Mouse (Mus musculus) kidney, adult 2 months (tissue): Measurements from ENCODE around the gene Capn1. TPM values are rescaled to one million over a fixed set of nuclear protein-coding genes. Genes with fewer than 3 reads are reported as not detected.
"Not testable (repeated sequence)": the region's sequence is repeated elsewhere in the genome, so short reads cannot be mapped to it uniquely, and the experiment has no call there.

Source experiments
- DNase-seq: peaks from one replicate; pipeline ENCODE4 v3.0.0; 2021
- H3K27ac ChIP-seq: fragments of 200-500 bp; 2 replicates; pipeline ENCODE4 v1.5.1; 2012; ENCODE audit warnings: low read depth, low read length, control low read depth, inconsistent platforms; ENCODE audit not compliant: insufficient read depth
- H3K27me3 ChIP-seq: fragments of 200-500 bp; replicated peaks from 2 replicates; pipeline ENCODE4 v1.6.1; 2012; ENCODE audit warnings: mild to moderate bottlenecking, moderate library complexity, low read length, inconsistent platforms; ENCODE audit not compliant: control insufficient read depth, insufficient read depth
- H3K36me3 ChIP-seq: fragments of 200-500 bp; 2 replicates; pipeline ENCODE4 v1.6.1; 2012; ENCODE audit warnings: mild to moderate bottlenecking, moderate library complexity, low read length, inconsistent platforms; ENCODE audit not compliant: control insufficient read depth, insufficient read depth
- H3K4me1 ChIP-seq: fragments of 200-500 bp; 2 replicates; pipeline ENCODE4 v1.6.1; 2011; ENCODE audit warnings: low read length; ENCODE audit not compliant: control insufficient read depth, insufficient read depth
- H3K4me3 ChIP-seq: fragments of 200-500 bp; 2 replicates; pipeline ENCODE4 v1.5.1; 2011; ENCODE audit warnings: mild to moderate bottlenecking, low read depth, low read length, control low read depth; ENCODE audit not compliant: insufficient read depth
- CTCF ChIP-seq: fragments of 200-500 bp; conservative IDR thresholded peaks from 2 replicates; pipeline ENCODE4 v1.5.1; 2011; ENCODE audit warnings: low read depth, mild to moderate bottlenecking, control low read depth, low read length, moderate library complexity, mixed read lengths; ENCODE audit not compliant: insufficient read depth, insufficient read length
- POLR2A ChIP-seq: fragments of 200-500 bp; IDR thresholded peaks from one replicate; pipeline ENCODE4 v1.6.1; 2011; ENCODE audit warnings: low read depth, low read length, control low read depth
- WGBS: fragments of 180-500 bp; shearing (Covaris S2); methylation state at CpG from one replicate; pipeline ENCODE4 v1.1.7; 2018; 5-methylcytosine and 5-hydroxymethylcytosine counted together
- polyA plus RNA-seq: library from polyadenylated mRNA; depleted of rRNA; stranded (reverse); fragments of >200 nt; gene quantifications from 2 replicates; pipeline ENCODE4 v1.2.3, GENCODE M21; 2012

Capn1 gene
- polyA plus RNA-seq, 1 experiment = 38.0 TPM

DNA sequence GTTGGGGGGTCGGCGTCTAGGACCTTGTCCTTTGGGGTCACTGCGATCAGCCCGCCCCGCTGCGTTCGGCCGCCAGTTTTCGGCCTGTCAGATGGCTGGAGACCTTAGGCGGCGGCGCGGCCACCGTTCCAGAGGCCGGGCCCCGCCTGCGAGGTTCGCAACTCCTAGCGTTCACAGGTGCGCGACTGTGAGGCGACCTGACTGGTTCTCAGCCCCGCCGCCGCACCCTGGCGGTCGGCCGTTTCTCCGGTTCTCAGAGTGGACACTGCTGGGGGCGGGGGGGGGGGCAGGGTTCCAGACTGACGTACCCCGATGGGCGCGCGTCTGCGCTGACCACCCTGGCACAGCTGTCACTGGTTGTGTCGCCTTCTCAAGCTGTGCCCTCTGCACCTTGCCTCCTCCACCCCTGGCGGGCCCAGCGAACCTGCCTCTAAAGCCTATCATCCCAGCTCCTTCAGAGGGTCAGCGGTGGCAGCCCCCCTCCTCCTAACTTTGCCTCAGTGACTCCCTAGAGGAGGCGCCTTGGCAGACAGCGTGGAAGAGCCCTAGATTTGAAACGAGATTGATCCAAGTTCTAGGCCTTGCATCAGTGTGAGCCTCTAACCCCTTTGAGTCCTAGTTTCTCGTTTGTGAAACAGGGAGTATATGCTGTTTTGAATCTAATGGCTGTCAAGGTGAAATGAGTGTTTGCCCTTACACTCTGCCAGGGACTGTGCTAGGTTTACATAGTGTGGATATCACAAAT is 31.6 kb upstream of the Capn1 start:
- WGBS = under 1% methylated on average over 44 of the region's 44 CpGs
- Histone ChIP-seq H3K36me3 (no peaks in the 10 kb centered on the region; the same call in none of the 2 replicates), H3K4me3 (peak overlapping the region; percentile 80), H3K27ac (peak overlapping the region; percentile 94), H3K4me1 (peaks cover 12% of the 10 kb centered on the region; the same call in 1 of the 2 replicates), H3K27me3 (no peaks in the 10 kb centered on the region)
- TF ChIP-seq CTCF = no peak
- TF ChIP-seq POLR2A = no peak
- DNase-seq = no peak

DNA sequence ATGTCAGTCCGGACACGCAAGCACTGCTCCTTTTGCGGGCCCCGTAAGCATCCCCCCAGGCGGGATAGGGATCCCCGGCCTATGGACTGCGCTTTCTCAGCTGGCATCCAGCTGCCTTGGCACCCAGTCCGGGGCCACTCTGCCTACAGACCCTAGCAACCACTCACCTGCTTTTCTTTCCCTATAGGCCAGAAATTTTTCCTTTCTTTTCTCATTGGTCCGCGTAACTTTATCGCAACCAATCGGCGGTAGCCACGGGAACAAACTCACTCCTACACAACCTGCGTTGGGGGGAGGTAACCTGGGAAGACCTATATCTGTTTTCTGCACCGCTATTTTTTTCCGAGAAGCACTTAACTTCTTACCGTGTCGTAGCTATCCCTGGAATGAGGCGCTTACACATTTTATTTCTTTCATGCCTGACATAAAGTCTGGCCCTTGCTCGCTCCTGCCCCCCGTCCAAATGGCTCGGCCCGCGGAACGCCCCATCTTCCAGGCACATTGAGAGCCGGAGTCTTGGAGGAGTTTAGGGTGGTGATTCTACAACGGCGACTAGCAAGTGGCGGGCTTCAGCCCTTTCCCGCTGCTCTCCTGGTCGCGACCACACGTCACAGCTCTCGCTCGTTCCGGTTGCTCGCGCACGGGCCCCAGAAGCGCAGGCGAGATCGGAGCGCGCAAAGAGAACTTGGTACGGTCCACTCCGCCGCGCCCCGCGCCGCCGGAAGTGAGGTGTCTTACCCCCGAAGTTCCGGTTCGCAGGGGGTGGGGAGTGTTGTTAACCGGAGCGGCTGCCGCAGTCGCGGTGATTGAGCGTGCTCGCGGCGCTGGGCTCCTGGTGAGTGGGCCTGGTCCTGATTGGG is 30.8 kb upstream of the Capn1 start, which contains the start of gene Syvn1:
Gene Syvn1 (plus strand): TSS at position 283 of the 860 bp plus-strand sequence.
- Histone ChIP-seq H3K36me3 (no peaks in the 10 kb centered on the region; the same call in 1 of the 2 replicates), H3K4me1 (peaks cover 12% of the 10 kb centered on the region; the same call in 1 of the 2 replicates), H3K27me3 (no peaks in the 10 kb centered on the region), H3K4me3 (peak within 1 kb of the TSS; percentile 80), H3K27ac (peak within 1 kb of the TSS; percentile 94)
- TF ChIP-seq POLR2A = peak; percentile 57
- TF ChIP-seq CTCF = no peak
- peak; percentile 98 for DNase-seq
- under 1% methylated on average over 65 of the region's 65 CpGs for WGBS

DNA sequence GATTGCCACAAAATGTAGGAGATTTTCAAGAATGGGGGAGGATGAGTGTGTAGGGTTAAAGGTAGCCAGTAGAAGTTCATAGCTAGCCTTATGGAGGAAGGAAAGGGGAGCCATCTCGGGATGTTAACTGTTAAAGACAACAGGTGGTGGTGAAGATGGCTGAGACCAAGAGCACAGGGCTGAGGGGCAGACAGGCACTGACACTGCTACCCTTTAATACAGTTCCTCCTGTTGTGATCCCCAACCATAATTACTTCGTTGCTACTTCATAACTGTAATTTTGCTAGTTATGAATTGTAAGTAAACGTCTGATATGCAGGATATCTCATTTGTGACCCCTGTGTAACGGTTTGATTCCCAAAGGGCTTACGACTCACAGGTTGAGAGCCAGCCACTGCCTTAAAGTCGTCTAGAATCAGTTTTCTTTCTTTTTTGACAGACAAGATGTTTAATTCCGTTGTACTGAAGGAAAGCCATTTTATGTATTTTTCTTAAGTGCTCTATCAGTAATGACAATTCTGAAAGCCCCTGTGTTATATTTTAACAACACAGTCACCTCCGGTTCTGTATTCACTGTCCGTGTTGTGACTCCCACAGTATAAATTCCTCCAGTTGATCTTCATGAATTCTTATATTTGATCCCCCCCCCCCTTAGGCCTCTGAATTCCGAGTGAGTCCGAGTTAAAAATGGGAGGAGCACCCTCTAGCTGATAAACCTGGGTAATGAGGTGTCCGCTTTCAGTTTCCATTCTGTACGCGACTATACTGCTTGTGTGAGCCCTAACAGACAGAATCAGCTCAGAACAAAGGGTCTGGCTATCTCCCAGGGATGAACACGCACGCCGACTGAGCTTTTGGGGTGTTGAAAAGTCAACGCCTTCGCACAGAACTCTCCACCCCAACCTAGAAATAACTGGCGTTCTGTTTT is 29.9 kb upstream of the Capn1 start:
- no peak for TF ChIP-seq CTCF

DNA sequence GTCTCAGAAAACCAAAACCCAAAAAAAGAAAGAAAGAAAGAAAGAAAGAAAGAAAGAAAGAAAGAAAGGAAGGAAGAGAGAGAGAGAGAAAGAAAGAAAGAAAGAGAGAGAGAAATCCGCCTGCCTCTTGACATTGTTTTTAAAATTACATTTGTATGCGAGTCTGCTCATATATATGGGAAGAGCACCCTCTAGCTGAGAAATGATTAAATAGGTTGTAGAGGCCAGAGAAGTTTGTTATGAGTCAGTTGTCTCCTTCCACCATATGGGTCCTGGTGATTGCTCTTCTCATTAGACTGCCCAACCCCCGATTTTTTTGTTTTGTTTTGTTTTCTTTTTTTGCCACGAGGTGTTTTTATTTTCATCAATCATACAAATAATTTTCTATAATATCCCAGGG is 28.4 kb upstream of the Capn1 start:
- WGBS = 42% methylated on average over 4 of the region's 4 CpGs
- H3K27ac ChIP-seq, H3K36me3 ChIP-seq, H3K4me3 ChIP-seq, H3K27me3 ChIP-seq, DNase-seq: not testable (repeated sequence)
- 0 out of 2 replicates have a peak, but pooled peaks have one; percentile 10 for TF ChIP-seq CTCF
- peaks cover 12% of the 10 kb centered on the region; the same call in 1 of the 2 replicates for H3K4me1 ChIP-seq

More for the DNA sequence above, 29.9 kb upstream of the Capn1 start:
- H3K27ac ChIP-seq = peak overlapping the region; percentile 94
- 13% methylated on average over 20 of the region's 20 CpGs for WGBS
- H3K4me1 ChIP-seq = peaks cover 12% of the 10 kb centered on the region; the same call in 1 of the 2 replicates
- DNase-seq = no peak
- peak overlapping the region; percentile 80 for H3K4me3 ChIP-seq
- no peaks in the 10 kb centered on the region; the same call in 1 of the 2 replicates for H3K36me3 ChIP-seq
- H3K27me3 ChIP-seq = no peaks in the 10 kb centered on the region

DNA sequence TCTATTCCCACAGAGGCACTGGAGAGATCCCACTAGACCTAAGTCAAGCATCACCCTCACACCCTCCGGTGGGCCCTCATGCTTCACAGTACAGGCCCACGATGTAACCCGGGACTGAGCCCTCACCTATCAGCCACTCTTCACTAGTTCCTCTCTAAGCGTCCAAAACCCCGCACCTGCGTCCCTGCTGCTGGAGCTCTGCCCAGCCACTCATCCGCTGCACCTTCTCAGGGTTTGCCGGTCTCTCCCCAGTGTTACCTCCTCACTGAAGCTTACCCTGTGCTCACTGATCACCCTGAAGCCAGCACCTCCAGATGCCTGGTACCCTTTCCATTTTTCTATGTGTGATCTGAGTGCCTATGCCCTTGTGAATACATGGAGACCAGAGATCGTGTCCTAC is 26.6 kb upstream of the Capn1 start:
- WGBS = 56% methylated on average over 9 of the region's 9 CpGs
- Histone ChIP-seq H3K4me1 (no peaks in the 10 kb centered on the region), H3K4me3 (no peak overlapping the region), H3K36me3 (no peaks in the 10 kb centered on the region), H3K27ac (no peak overlapping the region), H3K27me3 (no peaks in the 10 kb centered on the region)
- no peak for DNase-seq
- TF ChIP-seq CTCF (no peak), POLR2A (no peak)

DNA sequence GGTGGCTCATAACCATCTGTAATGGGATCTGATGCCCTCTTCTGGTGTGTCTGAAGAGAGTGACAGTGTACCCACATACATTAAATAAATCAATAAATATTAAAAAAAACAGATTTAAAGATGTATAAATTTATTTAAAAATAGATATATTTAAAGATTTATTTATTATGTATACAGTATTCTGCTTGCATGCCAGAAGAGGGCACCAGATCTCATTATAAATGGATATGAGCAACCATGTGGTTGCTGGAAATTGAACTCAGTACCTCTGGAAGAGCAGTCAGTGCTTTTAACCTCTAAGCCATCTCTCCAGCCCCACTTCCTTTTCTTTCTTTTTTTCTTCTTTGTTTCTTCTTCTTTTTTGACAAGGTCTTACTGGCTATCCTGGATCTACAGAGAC is 24.3 kb upstream of the Capn1 start:
- no peak overlapping the region for H3K27ac ChIP-seq
- no peak for DNase-seq
- H3K4me3 ChIP-seq = no peak overlapping the region
- H3K36me3 ChIP-seq = no peaks in the 10 kb centered on the region
- TF ChIP-seq POLR2A = no peak
- no peak for TF ChIP-seq CTCF
- no peaks in the 10 kb centered on the region for H3K27me3 ChIP-seq
- no peaks in the 10 kb centered on the region for H3K4me1 ChIP-seq
